Mouse (Mus musculus): ENCODE results near the gene Rrp8.

- no peak for TF ChIP-seq GATA1 (IDR thresholded peaks at IDR 0.05; ENCODE audit: borderline replicate concordance, low read length)
- TF ChIP-seq FLI1 (IDR thresholded peaks at IDR 0.05; ENCODE audit: low read length): no peak
These were observed 8.3 kb downstream of the Rrp8 start for GRCm38 (mm10) chr7:105728701-105729428.

Measured in megakaryocyte, embryonic 14.5 days (primary cell).